Mouse (Mus musculus): Measurements from ENCODE around the gene Gna15. TPM values are rescaled to one million over a fixed set of nuclear protein-coding genes. Genes with fewer than 3 reads are reported as not detected.

The Gna15 gene
- polyA plus RNA-seq, 1 experiment from 2014 or later = 4.4 TPM

DNA sequence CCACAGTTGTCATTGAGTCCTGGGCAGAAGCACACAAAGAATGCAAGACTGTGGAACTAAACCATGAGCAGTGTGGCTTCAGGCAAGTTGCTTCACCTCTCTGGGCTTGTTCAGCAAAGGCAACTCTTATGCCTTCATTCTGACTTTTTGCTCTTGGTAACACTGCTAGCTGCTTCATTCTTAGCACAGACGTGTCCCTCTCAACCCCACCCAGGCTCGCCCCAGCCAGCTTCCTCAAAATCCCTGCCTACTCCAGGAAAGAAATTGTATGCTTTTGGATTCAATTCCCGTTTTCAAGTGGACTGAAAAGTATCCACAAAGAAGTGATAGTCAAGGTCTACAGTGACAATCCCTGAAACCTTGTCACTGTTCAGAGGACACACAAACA lies 4.1 kb downstream of the Gna15 start:
- TF ChIP-seq CTCF (IDR thresholded peaks at IDR 0.05; ENCODE audit: low read depth) (no peak), EP300 (IDR thresholded peaks at IDR 0.05; ENCODE audit: low read depth) (no peak)
- no peak overlapping the region for H3K4me3 ChIP-seq (ENCODE audit: low read depth, low read length)
- no peaks in the 10 kb centered on the region for H3K27me3 ChIP-seq (ENCODE audit: insufficient read depth, low read length)
- H3K36me3 ChIP-seq (replicated peaks; ENCODE audit: insufficient read depth, low read length) = no peaks in the 10 kb centered on the region
- peaks cover 42% of the 10 kb centered on the region for H3K4me1 ChIP-seq (ENCODE audit: insufficient read depth)
- DNase-seq (no peak), ATAC-seq (no peak)
- H3K27ac ChIP-seq (ENCODE audit: low read depth) = peak overlapping the region; percentile 71
- no peaks in the 10 kb centered on the region for H3K9me3 ChIP-seq (ENCODE audit: low read length)
- peak overlapping the region; percentile 50; the same call in 1 of the 2 replicates for H3K4me2 ChIP-seq (ENCODE audit: low read depth, low read length)
- 29% methylated on average over 3 of the region's 3 CpGs for WGBS (ENCODE audit: insufficient replicate concordance)
- H3K9ac ChIP-seq (replicated peaks) = no peak overlapping the region

DNA sequence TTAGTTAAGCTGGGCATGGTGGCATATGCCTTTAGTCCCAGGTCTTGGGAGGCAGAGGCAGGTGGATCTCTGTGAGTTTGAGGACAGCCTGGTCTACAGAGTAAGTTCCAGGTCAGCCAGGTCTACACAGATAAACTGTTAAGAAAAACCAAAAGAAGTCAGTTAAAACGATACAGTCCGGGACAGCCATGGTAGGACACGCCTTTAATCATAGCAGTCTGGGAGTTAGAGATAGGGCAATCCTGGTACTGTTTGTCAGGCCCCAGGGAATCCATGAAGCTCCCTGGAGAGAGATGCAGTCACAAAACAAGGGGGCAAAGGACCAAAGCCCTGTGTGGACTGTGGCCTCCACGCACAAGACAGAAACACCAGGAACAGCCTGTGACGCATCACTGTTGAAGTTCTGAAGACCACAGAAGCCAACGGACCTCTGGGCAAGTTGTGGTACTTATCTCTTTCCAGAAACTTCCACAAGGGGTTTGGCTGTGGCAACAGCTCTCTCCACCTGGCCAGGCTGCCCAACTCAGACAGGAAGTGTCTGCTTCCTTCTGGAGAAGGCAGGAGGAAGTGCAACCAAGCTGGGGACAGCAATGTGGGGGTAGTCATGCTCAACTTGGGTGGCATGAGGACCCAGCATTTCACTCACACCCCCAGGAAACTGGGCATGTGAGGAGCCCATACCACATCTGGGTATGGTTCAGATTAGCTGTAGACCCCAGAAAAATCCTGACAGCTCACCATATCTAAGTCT lies 4.6 kb downstream of the Gna15 start:
- TF ChIP-seq EP300 (IDR thresholded peaks at IDR 0.05; ENCODE audit: low read depth) (peak; percentile 84), CTCF (IDR thresholded peaks at IDR 0.05; ENCODE audit: low read depth) (no peak)
- ATAC-seq (peak; percentile 79), DNase-seq (peak; percentile 38)
- no peak overlapping the region for H3K9ac ChIP-seq (replicated peaks)
- no peaks in the 10 kb centered on the region for H3K9me3 ChIP-seq (ENCODE audit: low read length)
- peaks cover 37% of the 10 kb centered on the region for H3K4me1 ChIP-seq (ENCODE audit: insufficient read depth)
- H3K36me3 ChIP-seq (replicated peaks; ENCODE audit: insufficient read depth, low read length) = no peaks in the 10 kb centered on the region
- H3K4me3 ChIP-seq (ENCODE audit: low read depth, low read length) = no peak overlapping the region
- no peaks in the 10 kb centered on the region for H3K27me3 ChIP-seq (ENCODE audit: insufficient read depth, low read length)
- WGBS (ENCODE audit: insufficient replicate concordance) = 32% methylated on average over 6 of the region's 6 CpGs
- H3K4me2 ChIP-seq (ENCODE audit: low read depth, low read length) = peak overlapping the region; percentile 50
- peak overlapping the region; percentile 71 for H3K27ac ChIP-seq (ENCODE audit: low read depth)

DNA sequence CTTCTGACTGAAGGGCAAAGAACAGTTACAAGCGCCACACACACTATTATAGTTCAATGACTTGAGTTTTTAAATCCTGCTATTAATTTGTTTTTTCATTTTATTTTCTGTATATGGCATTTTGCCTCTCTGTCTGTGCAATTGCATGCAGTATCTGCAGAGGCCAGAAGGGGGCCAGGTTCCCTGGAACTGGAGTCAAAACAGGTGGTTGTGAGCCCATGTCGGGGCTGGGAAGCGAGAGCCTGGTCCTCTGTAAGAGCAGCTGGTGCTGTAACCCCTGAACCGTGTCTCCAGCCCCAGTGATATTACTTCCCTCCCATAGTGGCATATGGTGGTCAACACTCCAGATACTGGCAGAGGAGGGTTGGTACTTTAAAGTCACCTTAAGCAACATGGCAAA lies 5.5 kb downstream of the Gna15 start:
- TF ChIP-seq CTCF (IDR thresholded peaks at IDR 0.05; ENCODE audit: low read depth) (peak; percentile 83), EP300 (IDR thresholded peaks at IDR 0.05; ENCODE audit: low read depth) (no peak)
- ATAC-seq = peak; percentile 47
- no peak overlapping the region for H3K9ac ChIP-seq (replicated peaks)
- peak; percentile 83 for DNase-seq
- H3K36me3 ChIP-seq (replicated peaks; ENCODE audit: insufficient read depth, low read length) = peaks cover 2% of the 10 kb centered on the region; the same call in 1 of the 2 replicates
- no peak overlapping the region for H3K4me3 ChIP-seq (ENCODE audit: low read depth, low read length)
- no peak overlapping the region for H3K4me2 ChIP-seq (ENCODE audit: low read depth, low read length)
- H3K27ac ChIP-seq (ENCODE audit: low read depth) = peak overlapping the region; percentile 71
- 19% methylated on average over 4 of the region's 4 CpGs for WGBS (ENCODE audit: insufficient replicate concordance)
- no peaks in the 10 kb centered on the region for H3K27me3 ChIP-seq (ENCODE audit: insufficient read depth, low read length)
- no peaks in the 10 kb centered on the region for H3K9me3 ChIP-seq (ENCODE audit: low read length)
- H3K4me1 ChIP-seq (ENCODE audit: insufficient read depth) = peaks cover 29% of the 10 kb centered on the region

DNA sequence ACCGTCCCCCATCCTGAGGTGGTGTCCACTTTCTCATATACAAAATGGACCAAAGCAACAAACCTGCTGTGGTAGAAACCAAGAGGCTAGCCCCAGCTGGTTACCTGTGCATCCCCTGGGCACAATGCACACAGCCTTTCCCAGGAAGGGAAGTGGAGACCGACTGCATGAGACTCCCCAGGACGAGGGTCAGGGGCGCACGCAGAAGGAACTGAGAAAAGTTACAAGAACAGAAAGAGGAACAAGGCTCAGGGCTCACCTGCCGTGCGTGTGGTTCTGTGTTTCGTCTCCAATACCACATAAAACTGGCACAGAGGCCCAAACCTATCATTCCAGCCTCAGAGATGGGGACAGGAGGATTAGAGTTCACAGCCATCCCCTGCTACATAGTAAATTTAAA lies 6.8 kb downstream of the Gna15 start:
- Histone ChIP-seq H3K27ac (ENCODE audit: low read depth) (peak overlapping the region; percentile 36; the same call in 1 of the 2 replicates), H3K4me1 (ENCODE audit: insufficient read depth) (peaks cover 27% of the 10 kb centered on the region), H3K9ac (replicated peaks) (no peak overlapping the region), H3K4me3 (ENCODE audit: low read depth, low read length) (no peak overlapping the region), H3K4me2 (ENCODE audit: low read depth, low read length) (peak overlapping the region; percentile 14; the same call in 1 of the 2 replicates), H3K36me3 (replicated peaks; ENCODE audit: insufficient read depth, low read length) (peaks cover 2% of the 10 kb centered on the region; the same call in 1 of the 2 replicates), H3K27me3 (ENCODE audit: insufficient read depth, low read length) (peaks cover 4% of the 10 kb centered on the region; the same call in 1 of the 2 replicates), H3K9me3 (ENCODE audit: low read length) (no peaks in the 10 kb centered on the region)
- ATAC-seq (no peak), DNase-seq (peak; percentile 37)
- TF ChIP-seq EP300 (IDR thresholded peaks at IDR 0.05; ENCODE audit: low read depth) (no peak), CTCF (IDR thresholded peaks at IDR 0.05; ENCODE audit: low read depth) (no peak)
- WGBS (ENCODE audit: insufficient replicate concordance) = 45% methylated on average over 8 of the region's 8 CpGs

DNA sequence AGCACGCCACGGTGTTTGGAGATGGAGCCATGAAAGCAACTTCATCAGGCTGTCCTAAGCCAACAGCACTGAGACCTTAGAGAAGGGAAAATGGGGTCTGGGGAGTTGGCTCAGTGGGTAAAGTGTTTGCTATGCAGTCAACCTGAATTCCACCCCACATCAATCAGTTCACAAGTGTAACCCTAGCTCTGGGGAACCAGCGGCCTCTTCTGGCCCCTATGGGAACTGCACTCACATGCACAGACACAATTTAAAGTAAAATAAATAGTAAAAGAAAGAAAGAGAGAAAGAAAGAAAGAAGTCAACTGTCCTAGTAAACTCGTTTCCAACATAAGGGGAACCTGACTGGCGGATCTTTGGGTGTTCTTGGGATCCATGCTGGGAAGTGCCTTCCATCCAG lies 10.2 kb downstream of the Gna15 start:
- 88% methylated on average over 5 of the region's 5 CpGs for WGBS (ENCODE audit: insufficient replicate concordance)

DNA sequence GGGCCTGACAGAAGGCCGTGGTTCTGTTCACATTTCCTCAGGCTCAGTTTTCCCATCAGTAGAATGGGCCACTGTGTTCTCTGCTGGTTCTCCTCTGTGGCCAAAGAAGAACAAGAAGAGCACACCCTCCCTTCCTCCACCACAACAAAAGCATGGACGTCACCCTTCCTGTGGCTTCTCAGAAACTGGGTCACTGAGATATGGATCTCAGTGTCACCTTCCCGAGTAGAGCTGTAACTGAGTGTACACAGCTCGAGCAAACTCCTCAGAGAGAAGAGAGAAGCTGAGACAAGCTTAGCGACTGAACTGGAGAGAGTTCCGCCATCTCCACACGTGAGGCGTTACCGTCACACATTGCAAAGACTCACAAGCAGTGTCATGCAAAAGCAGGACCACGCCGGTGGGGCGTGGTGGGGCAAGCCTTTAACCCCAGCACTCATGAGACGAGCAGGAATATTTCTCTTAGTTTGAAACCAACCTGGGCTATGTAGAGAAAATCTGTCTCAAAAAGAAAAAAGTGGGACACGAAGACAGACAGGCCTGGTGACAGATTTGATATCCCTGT lies 13.7 kb downstream of the Gna15 start:
- 69% methylated on average over 14 of the region's 14 CpGs for WGBS (ENCODE audit: insufficient replicate concordance)
- no peak overlapping the region for H3K9ac ChIP-seq (replicated peaks)
- no peaks in the 10 kb centered on the region for H3K9me3 ChIP-seq (ENCODE audit: low read length)
- peaks cover 5% of the 10 kb centered on the region; the same call in 1 of the 2 replicates for H3K27me3 ChIP-seq (ENCODE audit: insufficient read depth, low read length)
- H3K36me3 ChIP-seq (replicated peaks; ENCODE audit: insufficient read depth, low read length) = peaks cover 8% of the 10 kb centered on the region
- no peak overlapping the region for H3K4me2 ChIP-seq (ENCODE audit: low read depth, low read length)
- no peak for DNase-seq
- no peak overlapping the region for H3K4me3 ChIP-seq (ENCODE audit: low read depth, low read length)
- no peaks in the 10 kb centered on the region for H3K4me1 ChIP-seq (ENCODE audit: insufficient read depth)
- no peak overlapping the region for H3K27ac ChIP-seq (ENCODE audit: low read depth)
- no peak for TF ChIP-seq CTCF (IDR thresholded peaks at IDR 0.05; ENCODE audit: low read depth)
- no peak for ATAC-seq

More for the DNA sequence above, 10.2 kb downstream of the Gna15 start:
- peak; percentile 43 for TF ChIP-seq CTCF (IDR thresholded peaks at IDR 0.05; ENCODE audit: low read depth)
- no peak for TF ChIP-seq EP300 (IDR thresholded peaks at IDR 0.05; ENCODE audit: low read depth)
- H3K4me3 ChIP-seq (ENCODE audit: low read depth, low read length) = no peak overlapping the region
- DNase-seq (no peak), ATAC-seq (no peak)
- no peak overlapping the region for H3K9ac ChIP-seq (replicated peaks)
- H3K36me3 ChIP-seq (replicated peaks; ENCODE audit: insufficient read depth, low read length) = peaks cover 2% of the 10 kb centered on the region; the same call in 1 of the 2 replicates
- H3K4me1 ChIP-seq (ENCODE audit: insufficient read depth) = peaks cover 12% of the 10 kb centered on the region
- H3K4me2 ChIP-seq (ENCODE audit: low read depth, low read length) = no peak overlapping the region
- H3K27ac ChIP-seq (ENCODE audit: low read depth) = no peak overlapping the region
- no peaks in the 10 kb centered on the region for H3K9me3 ChIP-seq (ENCODE audit: low read length)
- peaks cover 5% of the 10 kb centered on the region; the same call in 1 of the 2 replicates for H3K27me3 ChIP-seq (ENCODE audit: insufficient read depth, low read length)

Measured in liver, postnatal 0 days (tissue).